Mouse (Mus musculus) liver, adult 2 months (tissue): ENCODE data around the gene Mark1. TPM values are rescaled to one million over a fixed set of nuclear protein-coding genes. Genes with fewer than 3 reads are reported as not detected.

ENCODE experiments used
- DNase-seq: peaks from one replicate; pipeline ENCODE4 v3.0.0-alpha.2; 2011; ENCODE audit warnings: low read depth, low spot score; ENCODE audit errors: extremely low read depth
- H3K27ac ChIP-seq: fragments of 200-500 bp; replicated peaks from 2 replicates; pipeline ENCODE4 v1.5.1; 2012; ENCODE audit warnings: low read depth, mild to moderate bottlenecking, control low read depth, inconsistent platforms, low read length; ENCODE audit not compliant: insufficient read depth
- H3K27me3 ChIP-seq: fragments of 200-500 bp; 2 replicates; pipeline ENCODE4 v1.6.1; 2012; ENCODE audit warnings: mild to moderate bottlenecking, moderate library complexity, low read length, inconsistent platforms; ENCODE audit not compliant: control insufficient read depth, insufficient read depth
- H3K36me3 ChIP-seq: fragments of 200-500 bp; 2 replicates; pipeline ENCODE4 v1.6.1; 2012; ENCODE audit warnings: low read length, inconsistent platforms; ENCODE audit not compliant: control insufficient read depth, insufficient read depth
- H3K4me1 ChIP-seq: fragments of 200-500 bp; 2 replicates; pipeline ENCODE4 v1.6.1; 2011; ENCODE audit warnings: low read length; ENCODE audit not compliant: control insufficient read depth, insufficient read depth
- H3K4me3 ChIP-seq: fragments of 200-500 bp; 2 replicates; pipeline ENCODE4 v1.5.1; 2011; ENCODE audit warnings: low read depth, mild to moderate bottlenecking, control low read depth, low read length, moderate library complexity; ENCODE audit not compliant: insufficient read depth
- H3K79me2 ChIP-seq: fragments of 200-500 bp; 2 replicates; pipeline ENCODE4 v1.6.1; 2012; ENCODE audit warnings: inconsistent platforms, mild to moderate bottlenecking, low read length, moderate library complexity; ENCODE audit not compliant: control insufficient read depth, insufficient read depth
- H3K9ac ChIP-seq: fragments of 200-500 bp; 2 replicates; pipeline ENCODE4 v1.6.1; 2012; ENCODE audit warnings: low read depth, mild to moderate bottlenecking, control low read depth, inconsistent platforms, low read length
- CTCF ChIP-seq: fragments of 200-500 bp; IDR thresholded peaks from 2 replicates; pipeline ENCODE4 v1.5.1; 2011; ENCODE audit warnings: low read depth, low read length, control low read depth
- POLR2A ChIP-seq: fragments of 200-500 bp; IDR thresholded peaks from 2 replicates; pipeline ENCODE4 v1.6.1; 2011; ENCODE audit warnings: low read length, control low read depth; ENCODE audit not compliant: insufficient read depth; ENCODE audit errors: extremely low read depth
- whole genome bisulfite sequencing: fragments of 180-500 bp; shearing (Covaris S2); methylation state at CpG from one replicate; pipeline ENCODE4 v1.1.7; 2018; 5-methylcytosine and 5-hydroxymethylcytosine counted together
- polyA plus RNA-seq: library from polyadenylated mRNA; depleted of rRNA; stranded (reverse); fragments of >200 nt; gene quantifications from 2 replicates; pipeline ENCODE4 v1.2.3, GENCODE M21; 2012; rRNA removed
- total RNA-seq: library from RNA; depleted of rRNA; stranded (reverse); fragments of >200 nt; gene quantifications from 2 replicates; pipeline ENCODE4 v1.2.3, GENCODE M21; 2014; rRNA removed

Gene Mark1
- total RNA-seq (0.46 and 0.74 TPM in 2 replicates), polyA plus RNA-seq (0.49 and 0.64 TPM in 2 replicates)

GRCm38 (mm10) chr1:184999071-184999750 is at the start of gene Mark1:
Mark1 (minus strand) TSS chr1:184999570.
- Histone ChIP-seq H3K4me3 (peak within 1 kb of the TSS; percentile 52), H3K36me3 (no peaks in the 10 kb centered on the region), H3K79me2 (no peaks in the 10 kb centered on the region), H3K9ac (peak within 1 kb of the TSS; percentile 62), H3K27me3 (peaks cover 13% of the 10 kb centered on the region), H3K4me1 (no peaks in the 10 kb centered on the region), H3K27ac (no peak within 1 kb of the TSS)
- DNase-seq = no peak
- TF ChIP-seq POLR2A (no peak), CTCF (no peak)
- 11% methylated on average over 83 of the region's 88 CpGs for WGBS

DNA sequence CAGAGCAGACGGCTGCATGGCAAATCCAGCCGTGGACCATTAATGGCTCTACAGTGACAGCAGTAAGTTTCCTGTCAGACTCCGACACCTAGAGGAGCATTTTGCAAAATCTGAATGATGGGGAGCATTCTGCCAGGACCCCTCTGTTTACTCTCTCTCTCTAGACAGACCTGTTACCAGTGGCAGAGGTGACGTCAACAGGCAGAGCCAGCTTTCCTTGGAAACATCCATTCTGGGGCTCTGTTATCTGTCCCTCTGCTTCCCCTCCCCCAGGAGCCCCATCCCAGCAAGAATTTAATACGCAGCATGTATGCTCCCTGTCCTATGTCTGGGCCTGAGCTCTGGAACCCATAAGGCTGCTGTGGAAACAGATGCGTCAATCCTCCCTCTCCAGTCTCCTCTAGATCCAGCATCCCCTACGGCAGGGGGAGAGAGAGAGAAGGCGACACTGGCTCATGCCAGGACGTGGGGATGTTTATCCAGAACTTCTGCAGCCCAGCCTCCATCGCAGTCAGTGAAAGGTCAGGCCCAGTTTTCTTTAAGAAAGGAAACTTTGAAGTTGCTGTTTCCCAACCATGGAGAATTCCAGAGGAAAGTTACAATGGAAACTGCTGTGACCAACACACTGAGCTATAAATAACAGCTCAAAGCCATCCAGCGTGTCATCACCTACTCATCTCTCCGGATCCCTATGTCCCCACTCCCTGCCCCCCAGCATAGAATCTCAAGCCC is 48.3 kb upstream of the Mark1 start:
- peak overlapping the region; percentile 8; the same call in 1 of the 2 replicates for H3K27ac ChIP-seq
- H3K36me3 ChIP-seq = no peaks in the 10 kb centered on the region
- DNase-seq = peak; percentile 13
- no peaks in the 10 kb centered on the region for H3K4me1 ChIP-seq
- H3K79me2 ChIP-seq = no peaks in the 10 kb centered on the region
- 74% methylated on average over 12 of the region's 12 CpGs for WGBS
- TF ChIP-seq CTCF (no peak), POLR2A (no peak)
- no peaks in the 10 kb centered on the region for H3K27me3 ChIP-seq
- H3K9ac ChIP-seq = no peak overlapping the region
- no peak overlapping the region for H3K4me3 ChIP-seq

DNA sequence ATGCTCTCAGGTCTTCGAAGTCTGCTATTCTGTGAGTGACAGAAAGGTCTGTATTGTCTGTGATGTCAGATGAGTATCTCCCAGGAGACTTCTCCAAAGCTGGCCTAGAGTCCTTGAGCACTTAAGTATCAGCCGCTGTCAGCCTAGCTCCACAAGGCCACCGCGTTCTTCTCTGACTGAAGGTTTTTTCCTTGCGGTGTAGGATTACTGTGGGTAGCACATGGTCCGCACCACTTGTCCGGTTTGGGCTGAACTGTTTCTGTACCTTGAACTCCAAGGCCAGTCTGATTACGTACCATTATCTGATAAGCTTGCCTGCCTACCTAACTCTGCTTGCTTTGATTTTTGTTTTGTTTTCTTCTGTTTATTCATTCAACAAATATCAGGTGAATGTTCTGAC is 47.1 kb upstream of the Mark1 start:
- no peaks in the 10 kb centered on the region for H3K36me3 ChIP-seq
- H3K4me3 ChIP-seq = no peak overlapping the region
- DNase-seq = no peak
- no peak overlapping the region for H3K9ac ChIP-seq
- WGBS = 68% methylated on average over 8 of the region's 8 CpGs
- no peaks in the 10 kb centered on the region for H3K79me2 ChIP-seq
- H3K27me3 ChIP-seq = no peaks in the 10 kb centered on the region
- no peak overlapping the region for H3K27ac ChIP-seq
- TF ChIP-seq POLR2A = no peak
- no peak for TF ChIP-seq CTCF
- no peaks in the 10 kb centered on the region for H3K4me1 ChIP-seq

GRCm38 (mm10) chr1:185038183-185038686 is 38.9 kb upstream of the Mark1 start:
- Histone ChIP-seq H3K27ac (no peak overlapping the region), H3K79me2 (no peaks in the 10 kb centered on the region), H3K27me3 (no peaks in the 10 kb centered on the region), H3K36me3 (no peaks in the 10 kb centered on the region), H3K4me3 (no peak overlapping the region), H3K4me1 (no peaks in the 10 kb centered on the region), H3K9ac (no peak overlapping the region)
- DNase-seq = no peak
- 75% methylated on average over 7 of the region's 7 CpGs for WGBS
- TF ChIP-seq CTCF (no peak), POLR2A (no peak)

GRCm38 (mm10) chr1:185030565-185030964 is 31.2 kb upstream of the Mark1 start:
- Histone ChIP-seq H3K27ac (no peak overlapping the region), H3K79me2 (no peaks in the 10 kb centered on the region), H3K36me3 (no peaks in the 10 kb centered on the region), H3K9ac (no peak overlapping the region), H3K4me1 (no peaks in the 10 kb centered on the region), H3K4me3 (no peak overlapping the region), H3K27me3 (no peaks in the 10 kb centered on the region)
- no peak for DNase-seq
- 88% methylated on average over 10 of the region's 10 CpGs for WGBS
- TF ChIP-seq POLR2A = no peak
- TF ChIP-seq CTCF = no peak
